Mouse (Mus musculus) midbrain, embryonic 11.5 days (tissue): ENCODE data around the gene Slc24a3. TPM values are rescaled to one million over a fixed set of nuclear protein-coding genes. Genes with fewer than 3 reads are reported as not detected.

Experiments
- ATAC-seq: fragments of 200-750 bp; cut with Nextera tagmentation; 2 replicates; pipeline ENCODE4 v1.8.0; 2017; ENCODE audit warnings: moderate TSS enrichment, moderate library complexity; ENCODE audit not compliant: low FRiP score
- DNase-seq: peaks from one replicate; pipeline ENCODE4 v3.0.0; 2015; ENCODE audit warnings: low spot score; ENCODE audit errors: missing footprints
- H3K27ac ChIP-seq: fragments of 300-500 bp; sonication (generic); 2 replicates; pipeline ENCODE4 v1.5.1; 2014; ENCODE audit warnings: low read depth, low read length
- H3K27me3 ChIP-seq: fragments of 300-500 bp; sonication (generic); 2 replicates; pipeline ENCODE4 v1.6.1; 2014; ENCODE audit warnings: mild to moderate bottlenecking, low read length, moderate library complexity, mixed read lengths; ENCODE audit not compliant: control insufficient read depth, insufficient read depth
- H3K36me3 ChIP-seq: fragments of 300-500 bp; sonication (generic); 2 replicates; pipeline ENCODE4 v1.6.1; 2014; ENCODE audit warnings: mild to moderate bottlenecking, low read length, moderate library complexity, mixed read lengths; ENCODE audit not compliant: control insufficient read depth, insufficient read depth
- H3K4me1 ChIP-seq: fragments of 300-500 bp; sonication (generic); 2 replicates; pipeline ENCODE4 v1.6.1; 2014; ENCODE audit warnings: low read length; ENCODE audit not compliant: control insufficient read depth, insufficient read depth
- H3K4me2 ChIP-seq: fragments of 300-500 bp; sonication (generic); 2 replicates; pipeline ENCODE4 v1.6.1; 2014; ENCODE audit warnings: mild to moderate bottlenecking, moderate library complexity
- H3K4me3 ChIP-seq: fragments of 300-500 bp; sonication (generic); 2 replicates; pipeline ENCODE4 v1.5.1; 2014; ENCODE audit warnings: low read depth, low read length
- H3K9ac ChIP-seq: fragments of 300-500 bp; sonication (generic); 2 replicates; pipeline ENCODE4 v1.6.1; 2014; ENCODE audit warnings: low read length
- H3K9me3 ChIP-seq: fragments of 300-500 bp; sonication (generic); 2 replicates; pipeline ENCODE4 v1.6.1; 2016; ENCODE audit warnings: low read length; ENCODE audit not compliant: control insufficient read depth
- WGBS: fragments of 180-500 bp; shearing (Covaris S2); extraction: QIAGEN DNeasy Blood & Tissue Kit; methylation state at CpG from one replicate; pipeline ENCODE4 v1.1.7; 2014; 5-methylcytosine and 5-hydroxymethylcytosine counted together
- polyA plus RNA-seq: library from polyadenylated mRNA; unstranded; fragments of >200 nt; fragmentation: Nextera tagmentation; extraction: Ambion mirVana; gene quantifications from 2 replicates; pipeline ENCODE4 v1.2.1, GENCODE M21; 2014

Gene Slc24a3
- polyA plus RNA-seq, 1 experiment from 2014 or later, result 1.9 TPM

DNA sequence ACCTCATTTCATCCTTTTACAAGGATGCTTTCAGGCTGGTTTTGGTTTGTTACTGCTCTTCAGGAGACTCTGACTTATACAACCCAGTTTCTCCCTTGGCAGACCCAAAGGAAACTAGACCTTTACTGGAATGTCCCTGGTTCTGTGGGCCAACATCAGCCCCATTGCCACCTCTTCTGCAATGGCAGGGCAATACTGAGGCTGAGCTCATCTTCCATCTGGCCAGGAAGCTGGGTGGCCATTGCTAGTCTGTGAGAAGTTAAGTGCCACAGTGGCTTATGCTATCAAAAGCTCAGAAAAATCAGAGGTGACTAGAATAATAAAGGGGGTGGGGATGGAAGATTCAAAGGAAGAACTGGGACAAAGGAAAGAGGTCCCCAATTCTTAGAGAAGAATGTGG, 154.2 kb downstream of the Slc24a3 start:
- H3K27ac ChIP-seq, result no peak overlapping the region
- H3K4me1 ChIP-seq, result no peaks in the 10 kb centered on the region
- DNase-seq (no peak), ATAC-seq (no peak)
- H3K4me2 ChIP-seq, result no peak overlapping the region
- no peaks in the 10 kb centered on the region for H3K36me3 ChIP-seq
- no peak overlapping the region for H3K9ac ChIP-seq
- H3K4me3 ChIP-seq, result no peak overlapping the region
- H3K9me3 ChIP-seq, result no peaks in the 10 kb centered on the region
- no peaks in the 10 kb centered on the region for H3K27me3 ChIP-seq

DNA sequence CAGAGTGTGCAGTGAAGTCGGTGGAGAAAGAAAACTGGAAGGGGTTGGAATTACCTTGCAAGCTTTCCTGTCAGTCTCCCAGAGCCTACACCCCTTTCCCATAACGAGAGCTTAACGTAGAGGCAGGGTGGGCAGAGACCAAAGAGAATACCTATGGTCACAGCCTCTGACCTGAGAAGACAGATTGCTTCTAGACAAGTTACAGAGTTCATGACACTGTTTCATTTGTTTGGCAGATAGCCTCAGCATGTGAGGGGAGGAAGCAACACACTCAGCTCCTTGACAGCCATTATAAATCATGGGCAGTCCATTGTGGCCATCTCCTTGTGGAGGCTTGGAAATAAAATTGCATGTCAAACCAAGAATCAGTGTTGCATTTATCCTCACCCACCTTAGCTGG, 156.9 kb downstream of the Slc24a3 start:
- Histone ChIP-seq H3K4me2 (no peak overlapping the region), H3K9ac (no peak overlapping the region), H3K36me3 (no peaks in the 10 kb centered on the region), H3K27me3 (no peaks in the 10 kb centered on the region), H3K27ac (no peak overlapping the region), H3K4me3 (no peak overlapping the region), H3K9me3 (no peaks in the 10 kb centered on the region), H3K4me1 (no peaks in the 10 kb centered on the region)
- ATAC-seq, result no peak
- DNase-seq, result no peak
- WGBS, result 80% methylated on average over 3 of the region's 3 CpGs

- DNase-seq (no peak), ATAC-seq (no peak)
- Histone ChIP-seq H3K9ac (no peak overlapping the region), H3K36me3 (no peaks in the 10 kb centered on the region), H3K27ac (no peak overlapping the region), H3K4me1 (no peaks in the 10 kb centered on the region), H3K4me3 (no peak overlapping the region), H3K9me3 (no peaks in the 10 kb centered on the region), H3K4me2 (no peak overlapping the region), H3K27me3 (no peaks in the 10 kb centered on the region)
- 80% methylated on average over 4 of the region's 4 CpGs for WGBS
Observed at GRCm38 (mm10) chr2:145325852-145326251, 158.3 kb downstream of the Slc24a3 start.

DNA sequence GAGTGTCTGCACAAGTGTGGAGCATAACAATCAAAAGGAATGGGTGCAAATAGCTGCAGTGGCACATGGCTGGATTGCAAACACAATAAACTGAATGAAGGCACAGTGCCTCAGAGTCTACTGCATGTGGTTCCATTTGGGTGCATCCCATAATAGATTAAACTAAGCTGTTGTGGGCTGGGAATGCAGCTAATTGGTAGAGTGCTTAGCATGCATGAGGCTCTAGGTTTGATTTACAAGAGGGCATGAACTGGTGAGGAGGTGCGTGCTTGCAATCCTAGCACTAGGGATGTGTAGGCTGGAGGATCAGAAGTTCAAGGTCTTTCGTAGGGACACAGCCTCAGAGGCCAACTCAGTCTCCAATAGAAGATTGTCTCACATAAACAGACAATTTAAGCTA, 159.0 kb downstream of the Slc24a3 start:
- Histone ChIP-seq H3K4me2 (no peak overlapping the region), H3K27ac (no peak overlapping the region), H3K4me3 (no peak overlapping the region), H3K36me3 (no peaks in the 10 kb centered on the region), H3K27me3 (no peaks in the 10 kb centered on the region), H3K4me1 (no peaks in the 10 kb centered on the region), H3K9ac (no peak overlapping the region), H3K9me3 (no peaks in the 10 kb centered on the region)
- WGBS, result 91% methylated on average over 2 of the region's 2 CpGs
- ATAC-seq (no peak), DNase-seq (no peak)

- no peak overlapping the region for H3K4me3 ChIP-seq
- H3K27me3 ChIP-seq, result no peaks in the 10 kb centered on the region
- WGBS, result 90% methylated on average over 8 of the region's 8 CpGs
- H3K9ac ChIP-seq, result no peak overlapping the region
- H3K4me2 ChIP-seq, result no peak overlapping the region
- DNase-seq (no peak), ATAC-seq (no peak)
- H3K27ac ChIP-seq, result no peak overlapping the region
- no peaks in the 10 kb centered on the region for H3K36me3 ChIP-seq
- no peaks in the 10 kb centered on the region for H3K4me1 ChIP-seq
- H3K9me3 ChIP-seq, result no peaks in the 10 kb centered on the region
Observed at GRCm38 (mm10) chr2:145329756-145330155, 162.2 kb downstream of the Slc24a3 start.

DNA sequence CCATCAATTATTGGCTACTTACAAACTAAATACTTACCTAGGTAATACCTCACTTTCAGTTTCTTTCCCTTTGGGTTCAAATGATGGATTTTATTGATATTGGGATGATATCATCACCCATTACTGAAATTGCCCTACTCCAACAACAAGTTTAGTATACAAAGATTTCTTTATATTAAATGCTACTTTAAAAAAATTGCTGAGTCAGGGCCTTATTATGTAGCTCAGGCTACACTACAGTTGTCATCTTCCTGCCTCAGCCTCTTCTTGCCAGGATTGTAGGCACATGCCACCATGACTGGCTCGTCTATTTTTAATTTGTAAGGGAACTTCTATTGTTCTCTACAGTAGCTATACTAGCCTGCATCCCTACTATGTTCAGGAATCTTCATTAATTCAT, 164.0 kb downstream of the Slc24a3 start:
- no peaks in the 10 kb centered on the region for H3K27me3 ChIP-seq
- H3K27ac ChIP-seq, result no peak overlapping the region
- H3K4me2 ChIP-seq, result no peak overlapping the region
- ATAC-seq, result no peak
- no peaks in the 10 kb centered on the region for H3K4me1 ChIP-seq
- no peaks in the 10 kb centered on the region for H3K9me3 ChIP-seq
- DNase-seq, result no peak
- no peaks in the 10 kb centered on the region for H3K36me3 ChIP-seq
- H3K4me3 ChIP-seq, result no peak overlapping the region
- 94% methylated on average over 1 of the region's 1 CpGs for WGBS
- H3K9ac ChIP-seq, result no peak overlapping the region

DNA sequence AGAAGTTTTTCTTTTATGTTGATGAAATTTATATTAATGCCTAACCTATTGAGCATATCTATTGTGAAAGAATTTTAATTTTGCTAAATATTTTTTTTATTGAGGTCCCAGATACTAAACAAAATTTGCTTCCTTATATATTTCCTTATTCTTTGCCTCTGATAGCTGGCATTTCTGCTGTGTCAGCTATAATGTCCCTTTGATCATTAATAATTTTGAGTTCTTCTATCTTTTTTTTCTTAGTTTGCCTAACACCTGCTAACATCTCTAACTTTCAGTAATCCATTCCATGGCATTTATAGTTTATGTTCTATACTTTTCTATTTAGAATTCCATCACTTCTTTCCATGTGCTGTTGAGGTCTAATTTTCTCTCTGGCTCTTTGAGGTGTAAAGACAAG, 165.9 kb downstream of the Slc24a3 start:
- H3K27me3 ChIP-seq, result no peaks in the 10 kb centered on the region
- H3K4me3 ChIP-seq, result no peak overlapping the region
- no peak overlapping the region for H3K9ac ChIP-seq
- H3K36me3 ChIP-seq, result no peaks in the 10 kb centered on the region
- ATAC-seq (no peak), DNase-seq (no peak)
- no peak overlapping the region for H3K4me2 ChIP-seq
- H3K4me1 ChIP-seq, result no peaks in the 10 kb centered on the region
- H3K9me3 ChIP-seq, result no peaks in the 10 kb centered on the region
- no peak overlapping the region for H3K27ac ChIP-seq

- Histone ChIP-seq H3K4me3 (no peak overlapping the region), H3K27me3 (no peaks in the 10 kb centered on the region), H3K4me2 (no peak overlapping the region), H3K9ac (no peak overlapping the region), H3K4me1 (no peaks in the 10 kb centered on the region), H3K27ac (no peak overlapping the region), H3K9me3 (no peaks in the 10 kb centered on the region), H3K36me3 (no peaks in the 10 kb centered on the region)
- DNase-seq (no peak), ATAC-seq (no peak)
Observed at GRCm38 (mm10) chr2:145336406-145336805, 168.9 kb downstream of the Slc24a3 start.

DNA sequence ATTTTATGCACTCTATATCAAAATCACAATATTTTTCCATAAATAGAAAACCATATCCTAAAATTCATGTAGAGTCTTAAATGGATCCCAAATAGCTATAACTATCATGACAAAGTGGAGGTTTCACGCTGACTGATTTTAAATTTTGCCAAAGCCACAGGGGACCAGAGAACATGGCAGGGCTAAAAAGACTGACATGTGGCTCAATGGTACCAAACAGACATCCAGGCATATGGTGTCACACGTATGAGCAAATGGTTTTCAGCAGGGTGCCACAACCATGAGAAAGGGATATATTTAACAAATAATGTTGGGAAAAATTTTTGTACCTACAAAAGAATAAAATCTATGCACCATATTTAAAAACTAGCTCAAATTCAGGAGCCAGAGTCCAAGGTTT, 173.3 kb downstream of the Slc24a3 start:
- no peaks in the 10 kb centered on the region for H3K36me3 ChIP-seq

DNA sequence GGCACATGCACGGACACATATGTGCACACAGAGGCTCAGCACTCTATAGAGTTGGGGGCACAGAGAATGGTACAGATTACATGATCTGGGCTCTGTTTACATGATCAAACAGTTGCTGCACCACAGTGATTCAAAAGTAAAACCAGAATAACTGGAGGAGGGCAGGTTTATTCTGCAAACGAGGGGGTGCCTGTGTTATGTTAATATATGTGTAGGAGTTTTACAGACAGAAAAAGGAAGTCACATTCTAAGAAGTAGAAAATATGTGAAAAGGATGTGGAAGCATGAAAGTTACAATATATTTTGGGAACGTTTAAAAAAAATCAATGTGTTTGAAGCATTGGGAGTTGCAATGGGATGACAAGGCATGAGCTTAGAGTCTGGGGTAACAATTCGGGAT, 175.4 kb downstream of the Slc24a3 start:
- H3K27ac ChIP-seq, result no peak overlapping the region
- H3K9ac ChIP-seq, result no peak overlapping the region
- no peaks in the 10 kb centered on the region for H3K9me3 ChIP-seq
- DNase-seq (no peak), ATAC-seq (no peak)
- no peaks in the 10 kb centered on the region for H3K27me3 ChIP-seq
- no peaks in the 10 kb centered on the region for H3K36me3 ChIP-seq
- no peak overlapping the region for H3K4me3 ChIP-seq
- no peak overlapping the region for H3K4me2 ChIP-seq
- no peaks in the 10 kb centered on the region for H3K4me1 ChIP-seq
- 81% methylated on average over 4 of the region's 4 CpGs for WGBS

More for the DNA sequence above, 173.3 kb downstream of the Slc24a3 start:
- Histone ChIP-seq H3K9me3 (no peaks in the 10 kb centered on the region), H3K4me1 (no peaks in the 10 kb centered on the region), H3K27ac (no peak overlapping the region), H3K27me3 (no peaks in the 10 kb centered on the region), H3K9ac (no peak overlapping the region), H3K4me2 (no peak overlapping the region), H3K4me3 (no peak overlapping the region)
- 86% methylated on average over 2 of the region's 2 CpGs for WGBS
- DNase-seq (no peak), ATAC-seq (no peak)
